Mouse (Mus musculus): ENCODE measurements at regions not wholly inside any gene's neighbourhood (a gene's known extent, or its start where the extent isn't known, plus 50 kb on each side); places are given as distances from the start of the nearest gene placed in this dataset.
A peak's percentile ranks its signal among the peaks of the same experiment; 100 is the strongest.

DNA sequence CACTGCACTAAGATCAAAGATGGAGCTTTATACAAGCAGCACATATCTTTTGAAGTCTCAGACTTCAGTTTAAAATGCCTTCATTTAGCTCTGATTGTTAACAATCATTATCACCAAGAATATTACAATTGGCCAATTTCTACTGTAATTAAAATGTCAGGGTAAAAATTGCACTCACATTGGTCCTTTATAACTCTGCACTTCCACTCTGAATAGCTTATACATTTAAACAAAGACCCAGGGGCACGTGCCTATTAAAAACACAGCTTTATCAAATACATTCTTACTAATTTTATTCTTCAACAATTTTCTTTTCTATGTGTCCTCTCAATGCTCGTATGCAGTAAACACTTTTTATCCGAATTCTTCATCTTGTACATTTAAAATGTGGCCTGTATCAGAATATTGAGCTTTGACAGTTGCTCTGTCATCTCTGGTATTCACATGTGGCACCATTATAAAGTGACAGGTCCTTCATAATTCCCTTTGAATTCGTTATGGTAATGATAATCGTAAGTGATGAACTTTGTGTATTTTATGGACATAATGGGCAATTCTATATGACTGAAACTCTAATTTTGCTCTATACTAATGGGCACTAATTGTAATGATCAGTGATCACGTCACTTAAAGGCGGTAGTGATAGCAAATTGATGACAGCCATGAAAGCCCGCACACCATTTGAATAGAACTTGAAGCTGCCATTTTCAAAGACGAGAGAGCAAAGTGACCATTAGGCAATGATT is 486.4 kb upstream of the Pbx1 start:
- no peak for ATAC-seq
- Histone ChIP-seq H3K9ac (ENCODE audit: low read depth, low read length) (no peak overlapping the region), H3K27ac (ENCODE audit: low read depth, low read length) (no peak overlapping the region), H3K4me1 (ENCODE audit: control insufficient read depth, insufficient read depth, low read depth, low read length) (no peaks in the 10 kb centered on the region), H3K9me3 (ENCODE audit: control insufficient read depth, low read length) (no peaks in the 10 kb centered on the region), H3K27me3 (replicated peaks; ENCODE audit: control insufficient read depth, insufficient read depth, low read length) (no peaks in the 10 kb centered on the region), H3K4me2 (ENCODE audit: low read length) (no peak overlapping the region), H3K4me3 (ENCODE audit: low read length) (no peak overlapping the region), H3K36me3 (ENCODE audit: control insufficient read depth, insufficient read depth, low read length) (no peaks in the 10 kb centered on the region)
- WGBS, result 87% methylated on average over 9 of the region's 9 CpGs

- peak; percentile 60; the same call in 1 of the 2 replicates for ATAC-seq
- WGBS, result 31% methylated on average over 4 of the region's 4 CpGs
- no peak overlapping the region for H3K4me2 ChIP-seq (ENCODE audit: low read length)
- no peaks in the 10 kb centered on the region for H3K36me3 ChIP-seq (ENCODE audit: control insufficient read depth, insufficient read depth, low read length)
- no peaks in the 10 kb centered on the region for H3K9me3 ChIP-seq (ENCODE audit: control insufficient read depth, low read length)
- H3K27me3 ChIP-seq (replicated peaks; ENCODE audit: control insufficient read depth, insufficient read depth, low read length), result no peaks in the 10 kb centered on the region; the same call in 1 of the 2 replicates
- no peak overlapping the region for H3K27ac ChIP-seq (ENCODE audit: low read depth, low read length)
- H3K4me1 ChIP-seq (ENCODE audit: control insufficient read depth, insufficient read depth, low read depth, low read length), result no peaks in the 10 kb centered on the region
- H3K9ac ChIP-seq (ENCODE audit: low read depth, low read length), result no peak overlapping the region
- H3K4me3 ChIP-seq (ENCODE audit: low read length), result no peak overlapping the region
These were observed 476.7 kb upstream of the Pbx1 start for GRCm38 (mm10) chr1:168908684-168909175.

- 81% methylated on average over 6 of the region's 6 CpGs for WGBS
- Histone ChIP-seq H3K4me2 (ENCODE audit: low read length) (no peak overlapping the region), H3K9me3 (ENCODE audit: control insufficient read depth, low read length) (no peaks in the 10 kb centered on the region), H3K27ac (ENCODE audit: low read depth, low read length) (no peak overlapping the region), H3K9ac (ENCODE audit: low read depth, low read length) (no peak overlapping the region), H3K36me3 (ENCODE audit: control insufficient read depth, insufficient read depth, low read length) (no peaks in the 10 kb centered on the region), H3K4me3 (ENCODE audit: low read length) (no peak overlapping the region), H3K4me1 (ENCODE audit: control insufficient read depth, insufficient read depth, low read depth, low read length) (no peaks in the 10 kb centered on the region), H3K27me3 (replicated peaks; ENCODE audit: control insufficient read depth, insufficient read depth, low read length) (no peaks in the 10 kb centered on the region; the same call in 1 of the 2 replicates)
- ATAC-seq, result no peak
These were observed 476.1 kb upstream of the Pbx1 start for GRCm38 (mm10) chr1:168908192-168908591.

GRCm38 (mm10) chr1:168898483-168898882 is 466.4 kb upstream of the Pbx1 start:
- WGBS, result 89% methylated on average over 2 of the region's 2 CpGs
- ATAC-seq, result no peak
- H3K36me3 ChIP-seq (ENCODE audit: control insufficient read depth, insufficient read depth, low read length), result no peaks in the 10 kb centered on the region

GRCm38 (mm10) chr1:168861577-168861976 is 429.5 kb upstream of the Pbx1 start:
- no peak overlapping the region for H3K4me2 ChIP-seq (ENCODE audit: low read length)
- no peak for ATAC-seq
- H3K4me1 ChIP-seq (ENCODE audit: control insufficient read depth, insufficient read depth, low read depth, low read length), result no peaks in the 10 kb centered on the region
- no peaks in the 10 kb centered on the region for H3K36me3 ChIP-seq (ENCODE audit: control insufficient read depth, insufficient read depth, low read length)
- H3K27ac ChIP-seq (ENCODE audit: low read depth, low read length), result no peak overlapping the region
- H3K9ac ChIP-seq (ENCODE audit: low read depth, low read length), result no peak overlapping the region
- no peaks in the 10 kb centered on the region for H3K27me3 ChIP-seq (replicated peaks; ENCODE audit: control insufficient read depth, insufficient read depth, low read length)
- H3K9me3 ChIP-seq (ENCODE audit: control insufficient read depth, low read length), result no peaks in the 10 kb centered on the region
- 79% methylated on average over 3 of the region's 3 CpGs for WGBS
- no peak overlapping the region for H3K4me3 ChIP-seq (ENCODE audit: low read length)

More at GRCm38 (mm10) chr1:168898483-168898882, 466.4 kb upstream of the Pbx1 start:
- Histone ChIP-seq H3K9ac (ENCODE audit: low read depth, low read length) (no peak overlapping the region), H3K4me3 (ENCODE audit: low read length) (no peak overlapping the region), H3K27ac (ENCODE audit: low read depth, low read length) (no peak overlapping the region), H3K9me3 (ENCODE audit: control insufficient read depth, low read length) (no peaks in the 10 kb centered on the region), H3K4me2 (ENCODE audit: low read length) (no peak overlapping the region), H3K27me3 (replicated peaks; ENCODE audit: control insufficient read depth, insufficient read depth, low read length) (no peaks in the 10 kb centered on the region), H3K4me1 (ENCODE audit: control insufficient read depth, insufficient read depth, low read depth, low read length) (no peaks in the 10 kb centered on the region)

DNA sequence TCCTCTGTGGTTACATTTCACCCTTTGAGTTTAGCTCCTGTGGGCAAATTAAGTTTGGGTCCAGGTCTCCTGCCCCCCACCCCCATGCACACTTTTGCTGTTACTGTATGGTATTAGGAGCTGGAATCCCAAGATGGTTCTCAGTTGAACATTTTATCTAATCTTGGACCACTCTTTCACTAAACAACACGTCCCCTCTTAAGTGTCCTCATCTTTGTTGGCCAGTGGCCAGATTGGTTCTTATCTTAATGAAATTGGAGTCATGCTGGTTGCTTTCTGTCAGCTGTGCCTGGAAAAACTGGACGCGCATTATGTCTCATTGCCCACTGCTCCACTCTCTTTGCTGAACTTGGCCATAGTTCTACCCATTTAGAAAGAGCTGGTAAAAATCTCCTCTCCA is 391.1 kb upstream of the Pbx1 start:
- Histone ChIP-seq H3K4me3 (ENCODE audit: low read length) (no peak overlapping the region), H3K4me2 (ENCODE audit: low read length) (no peak overlapping the region), H3K27me3 (replicated peaks; ENCODE audit: control insufficient read depth, insufficient read depth, low read length) (no peaks in the 10 kb centered on the region), H3K4me1 (ENCODE audit: control insufficient read depth, insufficient read depth, low read depth, low read length) (no peaks in the 10 kb centered on the region), H3K27ac (ENCODE audit: low read depth, low read length) (no peak overlapping the region), H3K36me3 (ENCODE audit: control insufficient read depth, insufficient read depth, low read length) (no peaks in the 10 kb centered on the region), H3K9me3 (ENCODE audit: control insufficient read depth, low read length) (no peaks in the 10 kb centered on the region), H3K9ac (ENCODE audit: low read depth, low read length) (no peak overlapping the region)
- 71% methylated on average over 3 of the region's 3 CpGs for whole genome bisulfite sequencing
- ATAC-seq, result no peak

- WGBS, result 62% methylated on average over 5 of the region's 5 CpGs
- Histone ChIP-seq H3K4me2 (ENCODE audit: low read length) (no peak overlapping the region), H3K36me3 (ENCODE audit: control insufficient read depth, insufficient read depth, low read length) (no peaks in the 10 kb centered on the region), H3K27ac (ENCODE audit: low read depth, low read length) (no peak overlapping the region), H3K4me1 (ENCODE audit: control insufficient read depth, insufficient read depth, low read depth, low read length) (no peaks in the 10 kb centered on the region), H3K27me3 (replicated peaks; ENCODE audit: control insufficient read depth, insufficient read depth, low read length) (no peaks in the 10 kb centered on the region), H3K4me3 (ENCODE audit: low read length) (no peak overlapping the region), H3K9ac (ENCODE audit: low read depth, low read length) (no peak overlapping the region), H3K9me3 (ENCODE audit: control insufficient read depth, low read length) (no peaks in the 10 kb centered on the region)
- no peak for ATAC-seq
These were observed 386.3 kb upstream of the Pbx1 start for GRCm38 (mm10) chr1:168818381-168818780.

- Histone ChIP-seq H3K4me2 (ENCODE audit: low read length) (no peak overlapping the region), H3K27me3 (replicated peaks; ENCODE audit: control insufficient read depth, insufficient read depth, low read length) (no peaks in the 10 kb centered on the region), H3K4me3 (ENCODE audit: low read length) (no peak overlapping the region), H3K9me3 (ENCODE audit: control insufficient read depth, low read length) (no peaks in the 10 kb centered on the region), H3K4me1 (ENCODE audit: control insufficient read depth, insufficient read depth, low read depth, low read length) (no peaks in the 10 kb centered on the region), H3K27ac (ENCODE audit: low read depth, low read length) (no peak overlapping the region), H3K9ac (ENCODE audit: low read depth, low read length) (no peak overlapping the region), H3K36me3 (ENCODE audit: control insufficient read depth, insufficient read depth, low read length) (no peaks in the 10 kb centered on the region)
- 52% methylated on average over 3 of the region's 3 CpGs for WGBS
- ATAC-seq, result no peak
These were observed 375.0 kb upstream of the Pbx1 start for GRCm38 (mm10) chr1:168807084-168807483.

- 72% methylated on average over 3 of the region's 3 CpGs for WGBS
- no peak overlapping the region for H3K4me2 ChIP-seq (ENCODE audit: low read length)
- no peak overlapping the region for H3K27ac ChIP-seq (ENCODE audit: low read depth, low read length)
- no peaks in the 10 kb centered on the region for H3K36me3 ChIP-seq (ENCODE audit: control insufficient read depth, insufficient read depth, low read length)
- no peak for ATAC-seq
- H3K4me3 ChIP-seq (ENCODE audit: low read length), result no peak overlapping the region
- no peak overlapping the region for H3K9ac ChIP-seq (ENCODE audit: low read depth, low read length)
- no peaks in the 10 kb centered on the region for H3K4me1 ChIP-seq (ENCODE audit: control insufficient read depth, insufficient read depth, low read depth, low read length)
- no peaks in the 10 kb centered on the region for H3K9me3 ChIP-seq (ENCODE audit: control insufficient read depth, low read length)
- no peaks in the 10 kb centered on the region for H3K27me3 ChIP-seq (replicated peaks; ENCODE audit: control insufficient read depth, insufficient read depth, low read length)
These were observed 373.4 kb upstream of the Pbx1 start for GRCm38 (mm10) chr1:168805442-168805841.

Data from hindbrain, embryonic 16.5 days (tissue).